Mouse (Mus musculus) brain, embryonic 14.5 days (tissue): Measurements from ENCODE around the gene Hs3st6.

Experiments used
- CTCF ChIP-seq: fragments of 200-500 bp; IDR thresholded peaks from 2 replicates; pipeline ENCODE4 v1.5.1; 2012; ENCODE audit warnings: inconsistent platforms, mild to moderate bottlenecking, moderate library complexity, borderline replicate concordance; ENCODE audit not compliant: insufficient read depth, insufficient read length; ENCODE audit errors: extremely low read depth
- POLR2A ChIP-seq: fragments of 200-500 bp; IDR thresholded peaks from 2 replicates; pipeline ENCODE4 v1.6.1; 2012; ENCODE audit warnings: mild to moderate bottlenecking, inconsistent platforms, borderline replicate concordance; ENCODE audit not compliant: poor library complexity, insufficient read depth, insufficient read length, severe bottlenecking; ENCODE audit errors: extremely low read depth

DNA sequence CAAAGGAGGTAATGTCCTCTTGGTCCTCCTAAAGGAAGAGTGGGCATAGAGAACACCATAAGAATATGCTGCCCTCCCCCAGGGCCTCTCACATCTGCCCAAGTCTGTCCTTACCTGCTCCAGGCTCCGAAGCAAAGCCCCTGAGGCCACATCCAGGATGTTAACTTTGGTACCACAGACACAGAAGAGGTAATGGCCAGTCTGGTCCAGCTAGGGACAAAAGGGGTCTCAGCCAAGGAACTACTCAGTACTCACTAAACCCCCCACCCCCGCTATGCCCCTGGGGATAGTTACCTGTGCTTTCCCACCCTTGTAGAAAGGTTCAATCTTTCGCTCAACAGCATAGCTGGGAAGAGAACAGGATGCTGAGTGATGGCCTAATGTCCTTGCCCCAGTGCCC lies 47.0 kb upstream of the Hs3st6 start:
- TF ChIP-seq CTCF (no peak), POLR2A (no peak)
